Mouse (Mus musculus): ENCODE results near the gene Fbxo47. TPM values are rescaled to one million over a fixed set of nuclear protein-coding genes. Genes with fewer than 3 reads are reported as not detected.
A peak's percentile ranks its signal among the peaks of the same experiment; 100 is the strongest.

Fbxo47 gene
- under 1 TPM; 0.55 to 0.69 TPM for total RNA-seq (2021)

- intact Hi-C loops (cut with DNase I), result loop anchor here (2.0 to 5.0 kb wide), 3 partner anchors 42 to 182 kb away; partner anchors contain the start of genes B230217C12Rik, Lasp1, Pcgf2 and Psmb3
- DNase-seq, result peak; percentile 98
Observed at GRCm38 (mm10) chr11:97883918-97884600, at the start of gene Fbxo47. Gene Fbxo47 (minus strand): TSS chr11:97884154.

DNA sequence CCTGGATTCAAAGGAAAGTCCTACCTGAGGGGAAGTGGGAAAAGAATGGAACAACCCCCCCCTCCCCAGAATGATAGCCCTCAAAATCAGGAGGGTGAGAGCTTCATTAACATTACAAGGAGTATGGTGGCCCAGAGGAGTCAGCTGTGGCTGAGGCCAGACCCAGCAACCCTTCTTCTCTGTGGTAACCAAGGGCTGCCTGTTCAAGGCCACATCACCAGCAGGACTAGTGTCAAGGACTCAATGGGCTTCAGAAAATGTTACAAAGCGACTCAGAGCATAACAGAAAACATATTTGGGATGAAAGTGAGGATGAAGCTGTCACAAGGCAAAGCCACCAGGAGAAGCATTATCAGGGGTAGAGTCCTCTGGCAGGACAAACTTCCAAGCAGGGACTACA is 49.6 kb upstream of the Fbxo47 start:
- intact Hi-C loops (cut with DNase I), result no loop called here
- no peak for DNase-seq

DNA sequence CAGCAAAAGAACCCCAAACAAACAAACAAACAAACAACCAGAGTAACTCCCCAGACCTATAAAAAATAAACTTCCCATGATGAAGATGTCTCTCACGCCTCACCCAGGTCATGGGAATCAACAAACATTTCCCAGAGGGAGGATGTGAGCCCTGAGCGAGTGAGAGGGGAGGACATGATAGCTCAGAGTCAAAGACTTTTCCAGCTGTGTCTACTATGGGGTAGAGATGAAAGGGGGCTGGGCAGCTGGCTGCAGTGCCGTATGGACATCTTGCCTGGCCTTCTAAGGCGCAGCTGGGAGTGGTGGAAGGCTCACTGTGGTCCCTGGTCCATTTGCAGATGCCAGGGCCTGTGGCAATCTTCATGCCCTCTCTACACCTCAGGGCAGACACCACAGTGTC is 45.0 kb upstream of the Fbxo47 start:
- intact Hi-C loops (cut with DNase I), result no loop called here
- DNase-seq, result no peak

DNA sequence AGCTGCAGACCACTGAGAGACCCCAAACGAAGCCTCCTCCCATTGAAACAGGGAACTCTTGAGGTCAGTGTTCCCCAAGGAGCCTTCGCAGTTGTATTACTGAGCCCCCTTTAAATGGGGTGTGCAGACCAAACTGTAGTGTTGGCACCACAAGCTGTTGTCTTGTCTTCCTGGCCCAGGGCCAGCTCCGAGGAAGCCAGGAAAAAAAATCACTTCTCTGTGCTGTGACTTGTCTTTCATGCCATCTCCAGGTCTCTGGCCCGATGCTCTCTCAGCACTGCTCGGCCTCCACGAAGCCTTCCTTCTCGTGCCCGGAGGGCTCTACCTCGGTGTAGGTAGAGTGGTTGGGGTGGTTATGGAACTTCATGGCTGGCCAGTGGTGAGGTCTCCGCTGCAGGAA is 40.3 kb upstream of the Fbxo47 start:
- no peak for DNase-seq
- intact Hi-C loops (cut with DNase I), result no loop called here

DNA sequence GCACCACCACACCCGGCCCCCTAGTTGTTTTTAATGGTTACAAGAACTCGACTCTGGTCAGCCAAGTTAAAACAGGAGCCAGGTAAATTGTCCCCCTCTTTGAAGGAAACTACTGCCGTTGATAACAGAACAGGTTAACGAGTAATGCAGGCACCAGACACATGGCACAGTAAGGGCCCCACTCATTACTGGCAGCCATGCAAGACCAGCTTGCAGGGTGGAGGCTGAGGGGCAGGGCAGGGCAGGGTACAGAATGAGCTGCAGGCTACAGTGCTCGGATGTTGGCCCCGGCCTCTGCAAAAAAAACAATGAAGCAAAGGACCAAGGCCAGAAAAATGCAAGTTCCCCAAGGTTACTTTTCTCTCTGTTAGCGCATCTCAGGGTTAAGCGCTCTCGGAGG is 39.7 kb upstream of the Fbxo47 start:
- no peak for DNase-seq
- intact Hi-C loops (cut with DNase I), result no loop called here

DNA sequence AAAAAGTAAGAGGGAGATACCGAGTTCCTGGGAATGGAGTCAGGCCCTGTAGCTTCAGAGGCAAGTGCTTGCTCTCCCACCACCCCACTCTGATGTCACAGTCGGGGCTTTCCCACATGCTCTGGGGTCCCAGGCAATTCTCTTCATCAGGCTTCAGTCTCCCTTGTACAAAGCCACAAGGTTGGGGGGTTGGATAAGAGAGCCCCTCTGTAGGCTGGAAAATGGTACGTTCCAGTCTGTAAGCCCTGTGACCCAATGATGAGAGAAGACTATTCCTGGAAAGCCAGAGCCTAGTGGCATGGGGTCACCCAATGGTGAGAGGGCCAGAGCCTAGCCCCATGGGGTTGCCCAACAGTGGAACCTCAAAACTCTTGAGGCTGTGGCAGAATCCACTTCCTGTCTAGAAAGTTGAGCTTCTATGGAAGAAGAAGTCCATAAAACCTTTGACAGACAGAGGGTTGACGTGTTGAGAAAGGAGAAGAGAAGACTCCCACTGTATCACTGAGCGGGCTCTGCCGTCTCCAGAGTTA is 32.1 kb upstream of the Fbxo47 start:
- no peak for DNase-seq
- intact Hi-C loops (cut with DNase I), result no loop called here

DNA sequence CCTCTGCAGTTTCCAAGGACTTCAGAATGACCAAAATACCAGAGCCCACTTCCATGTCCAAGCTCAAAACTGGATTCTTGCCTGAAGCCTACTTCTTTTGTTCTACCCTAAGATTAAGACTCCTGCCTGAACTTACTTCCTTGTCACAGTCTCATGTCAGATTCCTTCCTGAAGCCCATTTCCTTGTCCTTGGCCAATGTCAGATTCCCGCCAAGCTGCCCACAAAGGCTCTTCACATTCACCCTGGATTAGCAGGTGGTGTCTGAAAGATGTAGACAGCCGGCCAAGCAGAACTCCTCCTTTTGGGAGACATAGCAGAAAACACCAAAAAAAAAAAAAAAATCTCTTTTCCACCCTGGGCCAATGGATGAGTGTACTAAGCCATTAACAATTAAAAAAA is 31.5 kb upstream of the Fbxo47 start:
- intact Hi-C loops (cut with DNase I), result no loop called here
- DNase-seq, result no peak

- no peak for DNase-seq
- intact Hi-C loops (cut with DNase I), result no loop called here
Observed at GRCm38 (mm10) chr11:97913111-97913510, 29.2 kb upstream of the Fbxo47 start.

- DNase-seq, result no peak
- intact Hi-C loops (cut with DNase I), result no loop called here
Observed at GRCm38 (mm10) chr11:97908634-97909348, 24.8 kb upstream of the Fbxo47 start.

GRCm38 (mm10) chr11:97907935-97908334 is 24.0 kb upstream of the Fbxo47 start:
- DNase-seq, result no peak
- intact Hi-C loops (cut with DNase I), result no loop called here

DNA sequence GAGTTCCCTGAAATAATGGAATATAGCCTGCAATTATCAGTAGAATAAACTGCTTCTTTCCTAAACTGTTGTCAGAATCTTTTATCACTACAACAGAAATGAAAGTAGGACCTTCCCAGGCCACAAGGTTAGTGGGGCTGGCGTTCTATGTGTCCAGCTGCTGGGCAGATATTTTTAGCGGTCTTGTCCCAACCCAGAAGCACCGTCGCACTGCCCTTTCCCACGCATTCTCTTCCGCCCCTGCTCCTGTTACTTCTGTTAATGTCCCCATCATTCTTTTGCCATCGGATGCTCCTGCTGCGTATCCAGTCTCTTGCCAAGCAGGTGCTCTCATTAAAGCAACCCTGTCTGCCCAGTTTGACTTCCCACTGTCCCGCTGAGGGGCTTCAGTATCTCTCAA is 23.0 kb upstream of the Fbxo47 start:
- intact Hi-C loops (cut with DNase I), result no loop called here
- no peak for DNase-seq

- intact Hi-C loops (cut with DNase I), result no loop called here
- DNase-seq, result no peak
Observed at GRCm38 (mm10) chr11:97905941-97906340, 22.0 kb upstream of the Fbxo47 start.

- no peak for DNase-seq
- intact Hi-C loops (cut with DNase I), result no loop called here
Observed at GRCm38 (mm10) chr11:97905540-97905939, 21.6 kb upstream of the Fbxo47 start.

- intact Hi-C loops (cut with DNase I), result no loop called here
Observed at GRCm38 (mm10) chr11:97904801-97905200, 20.8 kb upstream of the Fbxo47 start.

GRCm38 (mm10) chr11:97901806-97902205 is 17.9 kb upstream of the Fbxo47 start:
- DNase-seq, result no peak
- intact Hi-C loops (cut with DNase I), result loop anchor here (2.0 kb wide), 1 partner anchor 173 kb away; no protein-coding TSS in a partner anchor

More at GRCm38 (mm10) chr11:97904801-97905200, 20.8 kb upstream of the Fbxo47 start:
- DNase-seq, result no peak

GRCm38 (mm10) chr11:97899822-97900221 is 15.9 kb upstream of the Fbxo47 start:
- peak; percentile 91 to 96 for DNase-seq
- intact Hi-C loops (cut with DNase I), result loop anchor here (1.0 to 2.0 kb wide), 2 partner anchors 87 to 175 kb away; no protein-coding TSS in a partner anchor

- no peak for DNase-seq
- intact Hi-C loops (cut with DNase I), result no loop called here
Observed at GRCm38 (mm10) chr11:97897568-97898185, 13.7 kb upstream of the Fbxo47 start.

DNA sequence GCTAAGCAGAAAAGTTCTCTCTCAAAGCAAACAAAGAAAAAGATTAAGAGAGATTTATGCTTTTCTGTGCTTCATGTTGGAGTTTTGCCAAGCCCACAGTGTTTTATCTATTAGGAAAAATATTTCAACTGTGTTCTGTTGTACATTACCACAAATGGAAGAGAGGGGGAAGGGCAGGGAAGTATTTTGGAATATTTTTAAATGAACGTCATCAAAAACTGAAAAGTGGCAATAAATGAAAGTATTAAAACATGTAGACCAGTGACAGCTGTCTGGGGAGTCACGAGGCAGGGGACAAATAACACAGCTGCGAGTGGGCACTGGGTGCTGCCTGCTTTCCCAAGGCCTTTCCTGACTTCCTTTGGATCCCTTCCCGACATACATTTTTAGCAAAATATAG is 12.7 kb upstream of the Fbxo47 start:
- no peak for DNase-seq
- intact Hi-C loops (cut with DNase I), result no loop called here

DNA sequence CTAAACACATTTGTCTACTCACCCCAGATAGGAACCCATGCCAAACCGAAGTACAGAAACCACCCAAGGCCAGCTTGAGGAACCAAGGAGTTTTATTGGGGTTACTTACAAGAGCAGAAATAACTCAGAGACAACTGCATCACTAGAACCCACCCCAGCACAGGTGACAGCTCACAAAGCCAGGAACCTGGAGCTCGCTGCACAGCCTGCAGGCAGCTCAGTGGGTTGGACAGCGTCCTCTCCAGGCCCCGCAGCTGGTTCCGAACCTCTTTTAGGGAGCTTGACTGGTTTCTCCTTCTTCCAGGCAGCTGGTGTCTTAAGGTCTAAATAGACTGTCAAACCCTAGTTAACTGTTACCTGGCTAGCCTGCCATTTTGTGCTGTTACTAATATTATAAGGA is 7.9 kb upstream of the Fbxo47 start:
- intact Hi-C loops (cut with DNase I), result no loop called here
- DNase-seq, result no peak

GRCm38 (mm10) chr11:97885296-97885915 is 1.5 kb upstream of the Fbxo47 start:
- no peak for DNase-seq
- intact Hi-C loops (cut with DNase I), result loop anchor here (2.0 kb wide), 1 partner anchor 87 kb away; the partner anchor contains the start of gene Lasp1

Measured in heart, postnatal 10 days (tissue).